Mouse (Mus musculus) heart, postnatal 0 days (tissue): ENCODE measurements around the gene Gm906. TPM values are rescaled to one million over a fixed set of nuclear protein-coding genes. Genes with fewer than 3 reads are reported as not detected.
"Not testable (repeated sequence)": the region's sequence is repeated elsewhere in the genome, so short reads cannot be mapped to it uniquely, and the experiment has no call there.

Experiments used
- ATAC-seq: fragments of 200-750 bp; cut with Nextera tagmentation; 2 replicates; pipeline ENCODE4 v1.8.0; 2017; ENCODE audit warnings: low read depth, moderate number of reproducible peaks, moderate library complexity; ENCODE audit not compliant: insufficient read depth
- DNase-seq: peaks from one replicate; pipeline ENCODE4 v3.0.0-alpha.2; 2016; ENCODE audit warnings: low spot score
- H3K27ac ChIP-seq: fragments of 300-500 bp; sonication (generic); 2 replicates; pipeline ENCODE4 v1.5.1; 2014; ENCODE audit warnings: low read depth, mild to moderate bottlenecking
- H3K27me3 ChIP-seq: fragments of 300-500 bp; sonication (generic); 2 replicates; pipeline ENCODE4 v1.6.1; 2014; ENCODE audit warnings: low read length, mixed read lengths; ENCODE audit not compliant: control insufficient read depth, insufficient read depth
- H3K36me3 ChIP-seq: fragments of 300-500 bp; sonication (generic); replicated peaks from 2 replicates; pipeline ENCODE4 v1.6.1; 2014; ENCODE audit warnings: low read length, mixed read lengths; ENCODE audit not compliant: control insufficient read depth, insufficient read depth
- H3K4me1 ChIP-seq: fragments of 300-500 bp; sonication (generic); 2 replicates; pipeline ENCODE4 v1.6.1; 2014; ENCODE audit warnings: antibody characterized with exemption; ENCODE audit not compliant: control insufficient read depth, insufficient read depth
- H3K4me2 ChIP-seq: fragments of 300-500 bp; sonication (generic); 2 replicates; pipeline ENCODE4 v1.6.1; 2014; ENCODE audit warnings: low read depth, mild to moderate bottlenecking, low read length, moderate library complexity
- H3K4me3 ChIP-seq: fragments of 300-500 bp; sonication (generic); 2 replicates; pipeline ENCODE4 v1.5.1; 2014; ENCODE audit warnings: low read depth, low read length
- H3K9ac ChIP-seq: fragments of 300-500 bp; sonication (generic); replicated peaks from 2 replicates; pipeline ENCODE4 v1.6.1; 2014; ENCODE audit warnings: low read depth, low read length, mixed read lengths
- H3K9me3 ChIP-seq: fragments of 300-500 bp; sonication (generic); replicated peaks from 2 replicates; pipeline ENCODE4 v1.6.1; 2016; ENCODE audit warnings: low read length; ENCODE audit not compliant: control insufficient read depth
- CTCF ChIP-seq: IDR thresholded peaks from 2 replicates; pipeline ENCODE4 v1.5.1; 2016; ENCODE audit warnings: antibody characterized with exemption, control low read depth, low read depth
- EP300 ChIP-seq: IDR thresholded peaks from 2 replicates; pipeline ENCODE4 v1.6.1; 2016; ENCODE audit warnings: antibody characterized with exemption, low read depth
- WGBS: fragments of 180-500 bp; shearing (Covaris S2); extraction: QIAGEN DNeasy Blood & Tissue Kit; methylation state at CpG from one replicate; pipeline ENCODE4 v1.1.7; 2014; 5-methylcytosine and 5-hydroxymethylcytosine counted together
- polyA plus RNA-seq: library from polyadenylated mRNA; unstranded; fragments of >200 nt; fragmentation: Nextera tagmentation; extraction: Ambion mirVana; gene quantifications from 2 replicates; pipeline ENCODE4 v1.2.1, GENCODE M21; 2015
- total RNA-seq: library from RNA; depleted of rRNA; stranded (reverse); fragments of >200 nt; gene quantifications from 2 replicates; pipeline ENCODE4 v1.2.3, GENCODE M21; 2014; ENCODE audit warnings: low replicate concordance; rRNA removed

Gene Gm906
- total RNA-seq (not detected in 2 replicates), polyA plus RNA-seq (not detected in 2 replicates)

DNA sequence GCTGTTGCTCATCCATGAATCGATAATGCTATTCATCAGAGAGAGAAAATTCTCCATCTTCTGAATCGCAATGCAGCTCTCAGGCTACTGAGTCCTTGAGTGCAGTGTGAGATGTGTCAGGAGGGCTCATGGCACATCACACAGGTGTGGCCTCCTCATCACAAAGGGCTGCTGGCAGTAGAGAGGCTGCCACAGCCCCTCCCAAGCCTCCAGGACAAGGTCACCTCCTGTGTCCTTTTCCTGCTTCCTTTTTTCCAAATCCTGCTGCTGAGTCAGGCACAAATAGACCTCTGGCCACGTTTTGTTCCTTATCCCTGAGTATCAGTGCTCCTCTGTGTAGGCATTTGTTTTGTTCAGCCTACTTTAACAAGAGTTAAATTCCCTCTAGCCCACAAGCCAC lies at the start of gene Gm906:
Gene Gm906 (minus strand): TSS at position 101 of the 400 bp plus-strand sequence.
- not testable (repeated sequence) for H3K36me3 ChIP-seq, H3K4me1 ChIP-seq, H3K4me3 ChIP-seq, DNase-seq, H3K27me3 ChIP-seq, H3K9ac ChIP-seq, H3K27ac ChIP-seq, H3K4me2 ChIP-seq, H3K9me3 ChIP-seq, ATAC-seq
- WGBS, result 67% methylated on average over 3 of the region's 3 CpGs

- H3K36me3 ChIP-seq, H3K4me3 ChIP-seq, H3K9me3 ChIP-seq, H3K9ac ChIP-seq, DNase-seq, H3K27me3 ChIP-seq, H3K27ac ChIP-seq, H3K4me2 ChIP-seq, ATAC-seq, H3K4me1 ChIP-seq: not testable (repeated sequence)
- WGBS, result 89% methylated on average over 1 of the region's 4 CpGs
These were observed 33.2 kb upstream of the Gm906 start for GRCm38 (mm10) chr13:50283308-50283707.

- TF ChIP-seq EP300 (no peak), CTCF (no peak)
- Histone ChIP-seq H3K4me2 (no peak overlapping the region), H3K36me3 (no peaks in the 10 kb centered on the region), H3K27ac (no peak overlapping the region), H3K9ac (no peak overlapping the region), H3K9me3 (no peaks in the 10 kb centered on the region), H3K4me3 (no peak overlapping the region), H3K4me1 (no peaks in the 10 kb centered on the region), H3K27me3 (no peaks in the 10 kb centered on the region)
- WGBS, result 78% methylated on average over 3 of the region's 3 CpGs
- DNase-seq (no peak), ATAC-seq (no peak)
These were observed 13.6 kb downstream of the Gm906 start for GRCm38 (mm10) chr13:50236487-50236886.

DNA sequence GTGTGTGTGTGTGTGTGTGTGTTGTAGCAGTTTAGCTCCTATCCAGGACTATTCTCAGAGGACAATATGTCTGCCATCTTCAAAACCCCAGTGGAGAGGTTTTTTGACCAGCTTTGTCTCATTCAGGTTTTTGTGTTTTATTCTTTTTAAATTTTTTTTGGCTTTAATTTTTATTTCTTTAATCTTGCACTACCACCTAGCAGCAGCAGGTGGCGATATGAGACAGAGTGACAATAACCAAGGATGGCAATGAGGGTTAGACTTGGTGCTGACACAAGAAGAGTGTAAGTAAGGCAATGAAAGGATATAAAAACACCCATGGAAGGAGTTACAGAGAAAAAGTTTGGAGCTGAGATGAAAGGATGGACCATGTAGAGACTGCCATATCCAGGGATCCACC lies 38.3 kb downstream of the Gm906 start:
- WGBS, result 0% methylated on average over 1 of the region's 1 CpGs
- H3K27ac ChIP-seq, H3K36me3 ChIP-seq, H3K27me3 ChIP-seq, H3K4me3 ChIP-seq, H3K9me3 ChIP-seq, H3K4me2 ChIP-seq, H3K9ac ChIP-seq, H3K4me1 ChIP-seq, ATAC-seq: not testable (repeated sequence)
- peak; percentile 63 for TF ChIP-seq CTCF
- DNase-seq, result peak; percentile 8

- H3K27ac ChIP-seq, H3K9ac ChIP-seq, H3K9me3 ChIP-seq, H3K4me3 ChIP-seq, ATAC-seq, DNase-seq, H3K4me1 ChIP-seq, H3K36me3 ChIP-seq, H3K27me3 ChIP-seq, H3K4me2 ChIP-seq: not testable (repeated sequence)
These were observed 39.9 kb downstream of the Gm906 start for GRCm38 (mm10) chr13:50210191-50210590.

DNA sequence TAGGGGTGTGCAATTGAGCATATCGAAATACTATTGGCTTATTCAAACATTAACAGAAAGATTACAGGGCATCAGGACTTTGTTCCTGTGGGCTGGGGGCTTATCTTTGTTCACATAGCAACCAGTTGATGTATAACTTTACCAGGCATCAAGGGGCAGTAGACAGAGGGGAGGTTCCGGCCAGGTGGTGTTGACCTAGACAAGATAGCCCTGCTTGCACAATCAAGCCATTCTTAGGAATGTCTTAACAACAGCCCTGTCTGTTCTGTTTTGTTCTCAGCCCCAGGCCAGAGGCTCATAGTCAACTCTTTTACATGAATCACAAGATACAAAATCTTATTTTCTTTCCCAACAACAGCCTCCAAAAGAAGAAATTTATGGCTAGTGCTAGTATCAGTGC lies 40.5 kb downstream of the Gm906 start:
- H3K4me3 ChIP-seq, H3K4me2 ChIP-seq, H3K27me3 ChIP-seq, ATAC-seq, H3K9me3 ChIP-seq, H3K27ac ChIP-seq, H3K36me3 ChIP-seq, DNase-seq, H3K9ac ChIP-seq, H3K4me1 ChIP-seq: not testable (repeated sequence)
- 73% methylated on average over 2 of the region's 2 CpGs for WGBS
